18 mouse cellular contexts compared by ENCODE assay signal in the genomic region with DNA sequence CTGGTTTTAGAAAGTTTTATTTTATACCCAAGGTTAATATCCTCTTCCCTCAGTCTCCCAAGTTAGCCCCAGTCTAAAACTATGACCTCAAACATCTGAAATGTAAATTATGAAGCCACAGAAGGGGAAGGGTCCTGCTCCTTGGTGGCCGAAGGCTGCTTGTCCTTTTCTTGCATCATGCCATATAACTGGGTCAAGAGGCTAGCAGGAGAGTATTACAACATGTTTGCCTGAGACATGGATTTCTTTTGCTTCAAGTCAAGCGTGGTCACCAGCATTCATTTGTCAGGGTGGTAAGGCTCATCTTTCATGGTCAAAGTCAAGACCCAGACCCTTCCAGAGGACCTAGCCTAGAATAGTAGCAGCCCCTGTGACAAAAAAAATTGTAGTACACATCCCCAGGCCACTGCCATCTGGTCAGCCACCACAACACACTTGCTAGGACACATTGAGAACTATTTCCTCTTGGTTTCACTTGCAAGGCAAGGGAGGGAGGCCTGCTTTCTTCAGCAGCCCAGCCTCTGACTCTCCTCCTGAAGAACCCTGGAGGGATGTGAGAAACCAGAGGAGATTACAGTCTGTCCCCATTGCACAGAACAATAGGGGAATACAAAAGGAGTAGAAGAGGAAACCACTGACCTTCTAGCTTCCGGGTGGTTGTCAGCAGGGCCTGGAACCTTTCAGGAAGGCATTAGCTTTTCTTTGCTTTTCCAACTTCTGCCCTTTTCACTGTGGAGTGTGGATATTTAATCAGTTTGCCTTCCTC.
DNase-seq lines count a peak whose midpoint lies in the region; ATAC-seq and TF ChIP-seq lines count a peak whose summit lies in the region.
"Had no signal": no experiment of that assay in that cellular context is flagged by ENCODE, and none has a peak within 500 bp of the region (broad histone marks: within the 10 kb centered on the region; RNA-seq: fewer than 3 reads in every experiment).

No protein-coding gene starts in this region.

- H3K4me3 ChIP-seq in lung, postnatal 0 days (ENCODE audit: low read depth, low read length) = no peak overlapping the region
- no peak overlapping the region for H3K4me3 ChIP-seq in heart, embryonic 15.5 days
- H3K4me3 ChIP-seq: hindbrain, embryonic 12.5 days; intestine, embryonic 15.5 days; limb, embryonic 15.5 days had no signal

- H3K4me1 ChIP-seq in lung, postnatal 0 days (ENCODE audit: insufficient read depth, low read depth, low read length) = 0 out of 2 replicates have a peak, but pooled peaks cover 12% of the 10 kb centered on the region
- H3K4me1 ChIP-seq in heart, embryonic 15.5 days (replicated peaks) = no peaks in the 10 kb centered on the region
- H3K4me1 ChIP-seq: hindbrain, embryonic 12.5 days; intestine, embryonic 15.5 days; limb, embryonic 15.5 days had no signal

- peak overlapping the region; percentile 43 for H3K27ac ChIP-seq in lung, postnatal 0 days (ENCODE audit: low read length)
- peak overlapping the region; percentile 49; the same call in 1 of the 2 replicates for H3K27ac ChIP-seq in heart, embryonic 15.5 days
- H3K27ac ChIP-seq: hindbrain, embryonic 12.5 days; intestine, embryonic 15.5 days; limb, embryonic 15.5 days; macrophage had no signal

- WGBS in lung, postnatal 0 days = 53% methylated on average over 3 of the region's 3 CpGs
- WGBS in heart, embryonic 15.5 days = 68% methylated on average over 3 of the region's 3 CpGs

- no peaks in the 10 kb centered on the region for H3K36me3 ChIP-seq in lung, postnatal 0 days (ENCODE audit: insufficient read depth, low read length)
- H3K36me3 ChIP-seq in heart, embryonic 15.5 days = no peaks in the 10 kb centered on the region
- H3K36me3 ChIP-seq: G1E; hindbrain, embryonic 12.5 days; intestine, embryonic 15.5 days; limb, embryonic 15.5 days had no signal

- no peak overlapping the region for H3K4me2 ChIP-seq in lung, postnatal 0 days (replicated peaks; ENCODE audit: low read depth, low read length)
- no peak overlapping the region for H3K4me2 ChIP-seq in heart, embryonic 15.5 days
- H3K4me2 ChIP-seq: hindbrain, embryonic 12.5 days; intestine, embryonic 15.5 days; limb, embryonic 15.5 days had no signal

- no peaks in the 10 kb centered on the region for H3K9me3 ChIP-seq in lung, postnatal 0 days (ENCODE audit: low read length)
- no peaks in the 10 kb centered on the region for H3K9me3 ChIP-seq in heart, embryonic 15.5 days (replicated peaks)
- H3K9me3 ChIP-seq: hindbrain, embryonic 12.5 days; intestine, embryonic 15.5 days; limb, embryonic 15.5 days had no signal

- DNase-seq in heart, adult 11 months = peak; percentile 89
- no peak for DNase-seq in heart, postnatal 25 days (ENCODE audit: low spot score)
- peak; percentile 50 for DNase-seq in lung, postnatal 0 days (ENCODE audit: low spot score)
- no peak for DNase-seq in lung, adult 18-20 months
- DNase-seq in R1 (ENCODE audit: low read depth, low spot score) = peak; percentile 94
- DNase-seq in cerebellum, adult 11-12 months = no peak
- DNase-seq: adrenal gland, postnatal 10 days; cerebellum, adult 9-10 months; kidney, postnatal 4 days; liver, postnatal 0 days; thymus, adult 18-20 months had no signal

- no peak for TF ChIP-seq CTCF in lung, postnatal 0 days (IDR thresholded peaks at IDR 0.05)

- intact Hi-C loops in heart, postnatal 25 days (cut with DNase I) = no loop called here

- H3K9ac ChIP-seq in lung, postnatal 0 days (replicated peaks; ENCODE audit: low read depth) = no peak overlapping the region
- no peak overlapping the region for H3K9ac ChIP-seq in heart, embryonic 15.5 days
- H3K9ac ChIP-seq: hindbrain, embryonic 12.5 days; intestine, embryonic 15.5 days; limb, embryonic 15.5 days; liver, postnatal 0 days had no signal

- ATAC-seq in lung, postnatal 0 days = peak; percentile 27; the same call in 1 of the 2 replicates
- ATAC-seq in heart, embryonic 15.5 days (replicated peaks; ENCODE audit: insufficient number of reproducible peaks, insufficient read depth, low FRiP score, low read depth) = peak; percentile 50; the same call in 1 of the 2 replicates
- ATAC-seq in inflammation-experienced regulatory T-cells, adult 6 months = no peak
- ATAC-seq: liver, postnatal 0 days had no signal

- H3K27me3 ChIP-seq in lung, postnatal 0 days (replicated peaks; ENCODE audit: insufficient read depth, low read length) = no peaks in the 10 kb centered on the region
- H3K27me3 ChIP-seq in heart, embryonic 15.5 days = no peaks in the 10 kb centered on the region
- H3K27me3 ChIP-seq: hindbrain, embryonic 12.5 days; intestine, embryonic 15.5 days; limb, embryonic 15.5 days had no signal

- no peak for TF ChIP-seq EP300 in lung, postnatal 0 days (IDR thresholded peaks at IDR 0.05)

Comparison
In these comparisons a context has a peak if more than half of its experiments do, and no peak if none do; other contexts are left out.
1. DNase-seq: peak in heart, adult 11 months (single experiment), lung, postnatal 0 days (single experiment) and R1 (single experiment); none in heart, postnatal 25 days (single experiment), lung, adult 18-20 months (0 of 2) and cerebellum, adult 11-12 months (single experiment).